Mouse (Mus musculus): Measurements from ENCODE around the gene Tlx3.

DNA sequence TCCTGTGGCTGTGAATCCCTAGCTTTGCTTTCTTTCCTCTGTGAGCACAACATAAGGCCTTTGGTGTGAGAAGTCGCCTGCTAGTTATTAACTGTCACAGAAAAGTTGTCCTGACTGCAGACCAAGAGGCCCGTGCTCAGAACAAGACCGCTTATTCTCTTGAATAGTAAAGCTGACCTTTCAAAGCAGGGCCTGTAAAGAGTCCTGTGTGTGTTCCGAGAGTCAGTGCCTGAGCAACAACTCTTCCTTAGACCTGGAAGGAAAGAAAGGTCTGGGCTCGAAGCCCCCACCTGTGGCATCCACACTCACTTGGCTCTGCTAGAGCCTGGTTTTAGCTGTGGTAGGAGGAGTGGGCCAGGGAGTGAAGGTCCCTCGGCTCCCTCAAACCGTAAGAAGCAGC is 8.3 kb downstream of the Tlx3 start:
- TF ChIP-seq CTCF (IDR thresholded peaks at IDR 0.05; ENCODE audit: low read depth) (no peak), EP300 (IDR thresholded peaks at IDR 0.05; ENCODE audit: low read depth) (no peak)

Measured in liver, embryonic 14.5 days (tissue).